In genomic region chr8:58023426-58024176, GRCm38 (mm10) we compare ENCODE assay signal across 16 mouse cellular contexts.
"Had no signal": no experiment of that assay in that cellular context is flagged by ENCODE, and none has a peak within 500 bp of the region (broad histone marks: within the 10 kb centered on the region; RNA-seq: fewer than 3 reads in every experiment).

No protein-coding gene starts in this region.

- H3K36me3 ChIP-seq: liver, embryonic 13.5 days; liver, embryonic 15.5 days; midbrain, embryonic 13.5 days; midbrain, embryonic 15.5 days; neural tube, embryonic 12.5 days; stomach, embryonic 15.5 days had no signal

- H3K4me1 ChIP-seq: liver, embryonic 13.5 days; liver, embryonic 15.5 days; megakaryocyte, embryonic 14.5 days; midbrain, embryonic 13.5 days; midbrain, embryonic 15.5 days; neural tube, embryonic 12.5 days; stomach, embryonic 15.5 days had no signal

- H3K27ac ChIP-seq: liver, embryonic 13.5 days; liver, embryonic 15.5 days; macrophage; midbrain, embryonic 13.5 days; midbrain, embryonic 15.5 days; neural tube, embryonic 12.5 days; stomach, embryonic 15.5 days; stomach, postnatal 0 days had no signal

- DNase-seq: liver, embryonic 13.5 days; liver, postnatal 0 days; right cerebral cortex, postnatal 14 days; thymus, adult 2 months; thymus, postnatal 25 days; thymus, postnatal 4 days had no signal

- H3K4me2 ChIP-seq: liver, embryonic 11.5 days; liver, embryonic 13.5 days; liver, embryonic 15.5 days; midbrain, embryonic 11.5 days; midbrain, embryonic 13.5 days; midbrain, embryonic 15.5 days; neural tube, embryonic 12.5 days; stomach, embryonic 15.5 days had no signal

- H3K27me3 ChIP-seq: liver, embryonic 13.5 days; liver, embryonic 15.5 days; megakaryocyte, embryonic 14.5 days; midbrain, embryonic 13.5 days; midbrain, embryonic 15.5 days; neural tube, embryonic 12.5 days; stomach, embryonic 15.5 days had no signal

- H3K4me3 ChIP-seq: liver, embryonic 13.5 days; liver, embryonic 15.5 days; megakaryocyte, embryonic 14.5 days; midbrain, embryonic 13.5 days; midbrain, embryonic 15.5 days; neural tube, embryonic 12.5 days; stomach, embryonic 15.5 days had no signal

- ATAC-seq: liver, postnatal 0 days; midbrain, embryonic 13.5 days; midbrain, embryonic 15.5 days had no signal

- H3K9me3 ChIP-seq: liver, embryonic 13.5 days; liver, embryonic 15.5 days; midbrain, embryonic 13.5 days; midbrain, embryonic 15.5 days; neural tube, embryonic 12.5 days; stomach, embryonic 15.5 days had no signal

- H3K9ac ChIP-seq: liver, embryonic 13.5 days; liver, embryonic 15.5 days; liver, postnatal 0 days; midbrain, embryonic 13.5 days; midbrain, embryonic 15.5 days; neural tube, embryonic 12.5 days; stomach, embryonic 15.5 days had no signal
